Mouse (Mus musculus): ENCODE results near the gene Clcn2.

Gene Clcn2

GRCm38 (mm10) chr16:20717181-20717977 lies at the start of gene Clcn2, which contains the start of gene Polr2h:
Clcn2 (minus strand) TSS chr16:20717746.
Polr2h (plus strand) TSS chr16:20717665.
- DNase-seq (ENCODE audit: low read depth, low spot score): peak; percentile 99

GRCm38 (mm10) chr16:20765244-20765643 lies 47.7 kb upstream of the Clcn2 start:
- peak; percentile 49 for DNase-seq (ENCODE audit: low read depth, low spot score)

GRCm38 (mm10) chr16:20761681-20762080 lies 44.1 kb upstream of the Clcn2 start:
- peak; percentile 70 for DNase-seq (ENCODE audit: low read depth, low spot score)

GRCm38 (mm10) chr16:20757385-20757784 lies 39.8 kb upstream of the Clcn2 start:
- DNase-seq (ENCODE audit: low read depth, low spot score): no peak

- no peak for DNase-seq (ENCODE audit: low read depth, low spot score)
Measured at GRCm38 (mm10) chr16:20756052-20756451, 38.5 kb upstream of the Clcn2 start.

- DNase-seq (ENCODE audit: low read depth, low spot score): peak; percentile 56
Measured at GRCm38 (mm10) chr16:20750518-20750917, 33.0 kb upstream of the Clcn2 start.

GRCm38 (mm10) chr16:20746641-20747040 lies 29.1 kb upstream of the Clcn2 start:
- DNase-seq (ENCODE audit: low read depth, low spot score): peak; percentile 93

GRCm38 (mm10) chr16:20739845-20740244 lies 22.3 kb upstream of the Clcn2 start:
- no peak for DNase-seq (ENCODE audit: low read depth, low spot score)

- no peak for DNase-seq (ENCODE audit: low read depth, low spot score)
Measured at GRCm38 (mm10) chr16:20736823-20737222, 19.3 kb upstream of the Clcn2 start.

- no peak for DNase-seq (ENCODE audit: low read depth, low spot score)
Measured at GRCm38 (mm10) chr16:20736168-20736567, 18.6 kb upstream of the Clcn2 start.

GRCm38 (mm10) chr16:20735651-20736050 lies 18.1 kb upstream of the Clcn2 start:
- DNase-seq (ENCODE audit: low read depth, low spot score): no peak

- peak; percentile 59 for DNase-seq (ENCODE audit: low read depth, low spot score)
Measured at GRCm38 (mm10) chr16:20733731-20734730, 16.5 kb upstream of the Clcn2 start, which contains the start of gene Thpo. Thpo (minus strand) TSS chr16:20734511.

GRCm38 (mm10) chr16:20732925-20733730 lies 15.6 kb upstream of the Clcn2 start, which contains the start of gene Chrd:
Chrd (plus strand) TSS chr16:20733127.
- peak; percentile 78 for DNase-seq (ENCODE audit: low read depth, low spot score)

GRCm38 (mm10) chr16:20732251-20732924 lies 14.8 kb upstream of the Clcn2 start:
- DNase-seq (ENCODE audit: low read depth, low spot score): peak; percentile 60

GRCm38 (mm10) chr16:20731688-20732087 lies 14.1 kb upstream of the Clcn2 start:
- peak; percentile 84 for DNase-seq (ENCODE audit: low read depth, low spot score)

- no peak for DNase-seq (ENCODE audit: low read depth, low spot score)
Measured at GRCm38 (mm10) chr16:20730293-20730711, 12.8 kb upstream of the Clcn2 start.

GRCm38 (mm10) chr16:20726384-20726783 lies 8.8 kb upstream of the Clcn2 start:
- DNase-seq (ENCODE audit: low read depth, low spot score): no peak

- DNase-seq (ENCODE audit: low read depth, low spot score): no peak
Measured at GRCm38 (mm10) chr16:20725750-20726149, 8.2 kb upstream of the Clcn2 start.

GRCm38 (mm10) chr16:20725321-20725720 lies 7.8 kb upstream of the Clcn2 start:
- DNase-seq (ENCODE audit: low read depth, low spot score): no peak

GRCm38 (mm10) chr16:20724338-20724748 lies 6.8 kb upstream of the Clcn2 start:
- DNase-seq (ENCODE audit: low read depth, low spot score): peak; percentile 75

GRCm38 (mm10) chr16:20723247-20723646 lies 5.7 kb upstream of the Clcn2 start:
- DNase-seq (ENCODE audit: low read depth, low spot score): no peak

All from brain, adult 2 months (tissue).